Mouse (Mus musculus) heart, adult 8-10 months (tissue): Measurements from ENCODE around the gene Gng8. TPM values are rescaled to one million over a fixed set of nuclear protein-coding genes. Genes with fewer than 3 reads are reported as not detected.

ENCODE experiments used
- DNase-seq: peaks from one replicate; pipeline ENCODE4 v3.0.0; 2022; ENCODE audit warnings: low spot score
- total RNA-seq, 4 experiments: library from RNA; stranded (reverse); gene quantifications; 2 replicates each; pipeline ENCODE4 v1.2.4; 2022

Gng8 gene
- 1 to 10 TPM; 1.0 to 1.5 (median 1.1) TPM for total RNA-seq

DNA sequence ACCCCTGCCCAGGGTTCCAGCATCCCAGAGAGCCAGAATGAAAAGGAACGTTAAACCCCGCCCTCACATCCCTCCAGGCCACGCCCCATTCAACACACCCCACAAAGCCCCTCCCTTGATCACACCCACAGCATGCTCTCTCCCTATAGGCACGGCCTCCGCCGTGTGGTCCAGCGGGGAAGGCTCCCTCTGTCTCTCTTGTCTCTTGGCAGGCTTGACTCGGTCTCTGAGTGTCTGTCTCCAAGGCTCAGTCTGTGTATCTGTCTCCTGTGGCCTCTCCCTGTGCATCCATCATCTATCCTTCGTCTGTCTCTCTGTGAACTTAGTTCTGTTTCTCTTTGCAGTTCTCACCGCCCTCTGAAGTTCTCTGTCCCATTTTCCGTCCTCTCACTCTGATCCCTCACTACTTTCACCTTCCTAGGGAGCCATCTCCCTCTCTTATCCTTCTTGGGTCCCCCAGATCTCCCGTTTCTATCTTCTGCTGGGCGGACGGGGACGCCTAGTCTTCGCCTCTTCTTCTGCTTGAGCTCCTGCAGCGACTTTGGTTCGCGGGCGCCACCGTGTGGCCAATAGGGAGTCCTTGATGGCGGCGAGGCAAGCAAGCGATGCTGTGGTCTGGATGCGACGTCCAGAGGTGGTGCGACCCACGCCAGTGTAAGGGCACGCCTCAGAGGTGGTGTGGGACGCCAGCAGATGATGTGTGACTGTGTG is at the start of gene Gng8:
Gene Gng8, plus strand, starts transcription at position 146 of the 711 bp plus-strand sequence.
- DNase-seq = peak; percentile 81

GRCm38 (mm10) chr7:16842645-16843063 is 48.9 kb upstream of the Gng8 start, which contains the start of gene Prkd2:
Gene Prkd2 (plus strand): TSS chr7:16842902.
- peak; percentile 96 for DNase-seq

GRCm38 (mm10) chr7:16843441-16844171 is 48.0 kb upstream of the Gng8 start:
- peak; percentile 53 for DNase-seq

DNA sequence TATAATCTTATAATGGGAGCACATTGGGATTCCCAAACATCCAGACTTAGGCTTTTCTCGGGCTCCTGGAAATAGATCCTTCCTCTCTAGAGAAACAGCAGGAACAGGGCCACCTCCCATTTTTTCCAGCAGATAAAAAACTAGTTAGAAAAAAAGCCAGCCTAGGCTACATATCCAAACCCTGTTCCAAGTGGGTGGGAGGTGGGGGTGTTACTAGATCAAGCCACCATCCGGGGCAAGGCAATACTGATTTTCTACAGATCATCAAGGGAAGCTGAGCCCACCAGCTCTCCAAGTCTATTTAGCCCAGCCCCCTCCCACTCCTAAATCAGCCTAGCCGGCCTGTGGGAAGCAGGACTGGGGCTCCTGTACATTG is 46.9 kb upstream of the Gng8 start:
- DNase-seq = peak; percentile 65

- peak; percentile 77 for DNase-seq
Observed at GRCm38 (mm10) chr7:16845072-16845819, 46.3 kb upstream of the Gng8 start.

GRCm38 (mm10) chr7:16845820-16846167 is 45.8 kb upstream of the Gng8 start:
- no peak for DNase-seq

DNA sequence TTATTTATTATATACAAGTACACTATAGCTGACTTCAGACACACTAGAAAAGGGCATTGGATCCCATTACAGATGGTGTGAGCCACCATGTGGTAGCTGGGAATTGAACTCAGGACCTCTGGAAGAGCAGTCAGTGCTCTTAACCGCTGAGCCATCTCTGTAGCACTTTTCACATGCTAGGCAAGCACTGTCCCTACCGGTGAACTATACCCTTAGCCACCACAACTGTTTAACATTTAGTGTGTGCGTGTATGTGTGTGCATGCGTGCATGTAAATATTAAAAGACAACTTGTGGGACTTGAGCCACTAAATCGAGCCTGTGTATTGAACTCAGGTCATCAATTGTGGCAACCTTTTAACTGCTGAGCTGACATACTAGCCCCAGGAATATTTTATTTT is 44.8 kb upstream of the Gng8 start:
- no peak for DNase-seq

DNA sequence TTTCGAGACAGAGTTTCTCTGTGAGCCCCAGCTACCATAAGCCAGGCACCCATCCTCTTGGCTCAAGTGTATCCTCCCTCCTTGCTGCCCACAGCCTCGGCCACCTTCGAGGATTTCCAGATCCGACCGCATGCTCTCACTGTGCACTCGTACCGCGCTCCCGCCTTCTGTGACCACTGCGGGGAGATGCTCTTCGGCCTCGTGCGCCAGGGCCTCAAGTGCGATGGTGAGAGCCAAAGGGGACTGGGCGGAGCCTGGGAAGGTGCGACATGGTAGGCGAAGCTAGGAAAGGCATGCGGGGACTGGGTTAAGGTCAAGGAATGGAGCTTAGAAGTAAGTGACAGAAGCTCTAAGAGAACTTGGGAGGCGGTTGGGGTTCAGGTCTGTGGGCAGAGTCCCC is 44.1 kb upstream of the Gng8 start:
- DNase-seq = no peak

- DNase-seq = peak; percentile 33
Observed at GRCm38 (mm10) chr7:16848579-16848978, 43.0 kb upstream of the Gng8 start.

DNA sequence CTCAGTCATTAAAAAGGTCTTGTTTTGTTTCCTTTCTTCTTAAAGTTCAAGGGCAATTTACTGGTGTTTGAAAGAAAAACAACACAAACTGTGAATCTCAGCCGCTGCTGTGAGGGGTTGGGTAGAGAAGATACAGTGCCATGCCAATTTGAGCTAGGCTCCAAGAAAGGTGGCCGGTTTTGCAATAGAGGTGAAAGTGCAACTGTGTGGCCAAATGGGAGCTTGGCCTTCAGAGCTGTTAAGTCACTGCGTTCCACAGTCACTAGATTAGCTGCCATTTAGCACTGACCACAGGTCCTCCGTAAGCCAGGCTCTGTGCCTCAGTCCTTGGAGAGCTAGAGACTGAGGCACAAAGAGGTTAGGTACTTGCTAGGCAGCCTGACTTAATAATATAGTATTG is 40.0 kb upstream of the Gng8 start:
- no peak for DNase-seq

GRCm38 (mm10) chr7:16853302-16853831 is 38.2 kb upstream of the Gng8 start:
- peak; percentile 20 for DNase-seq

DNA sequence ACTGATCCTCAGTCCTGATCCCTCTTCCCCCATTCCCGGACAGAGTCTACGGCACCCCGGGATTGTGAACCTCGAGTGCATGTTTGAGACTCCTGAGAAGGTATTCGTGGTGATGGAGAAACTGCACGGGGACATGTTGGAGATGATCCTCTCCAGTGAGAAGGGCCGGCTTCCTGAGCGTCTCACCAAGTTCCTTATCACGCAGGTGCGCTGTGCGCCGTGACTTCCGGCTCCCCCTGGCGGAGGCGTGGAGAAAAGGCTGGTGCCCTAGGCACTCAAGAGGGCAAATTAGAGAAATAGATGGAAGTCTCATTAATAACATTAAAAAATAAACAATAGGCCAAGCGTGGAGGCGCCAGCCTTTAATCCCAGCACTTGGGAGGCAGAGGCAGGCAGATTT is 33.2 kb upstream of the Gng8 start:
- DNase-seq = no peak

DNA sequence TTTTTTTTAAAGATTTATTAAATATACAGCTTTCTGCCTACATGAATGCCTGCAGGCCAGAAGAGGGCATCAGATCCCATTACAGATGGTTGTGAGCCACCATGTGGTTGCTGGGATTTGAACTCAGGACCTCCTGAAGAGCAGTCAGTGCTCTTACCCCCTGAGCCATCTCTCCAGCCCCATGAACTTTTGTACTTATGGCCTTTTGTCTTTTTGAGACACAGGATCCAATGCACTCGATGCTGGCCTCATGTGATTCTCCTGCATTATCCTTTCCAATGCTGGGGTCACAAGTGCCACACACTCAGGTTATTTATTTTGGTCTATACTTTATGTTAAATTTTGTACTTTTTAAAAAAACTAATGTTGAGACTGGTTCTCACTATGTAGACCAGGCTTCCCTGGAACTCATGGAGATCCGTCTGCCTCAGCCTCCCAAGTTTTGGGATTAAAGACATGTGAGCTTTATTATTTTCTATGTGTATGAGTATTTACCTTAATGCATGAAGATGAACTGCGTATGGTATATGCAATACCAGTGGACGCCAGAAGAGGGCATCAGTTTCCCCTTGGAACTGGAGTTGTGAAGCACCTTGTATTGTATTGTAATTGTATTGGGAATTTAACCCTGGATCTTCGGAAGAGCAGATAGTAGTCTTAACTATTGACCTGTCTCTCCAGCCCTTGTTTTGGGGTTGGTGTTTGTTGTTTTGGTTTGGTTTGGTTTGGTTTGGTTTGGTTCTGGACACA is 31.5 kb upstream of the Gng8 start:
- peak; percentile 60 for DNase-seq

DNA sequence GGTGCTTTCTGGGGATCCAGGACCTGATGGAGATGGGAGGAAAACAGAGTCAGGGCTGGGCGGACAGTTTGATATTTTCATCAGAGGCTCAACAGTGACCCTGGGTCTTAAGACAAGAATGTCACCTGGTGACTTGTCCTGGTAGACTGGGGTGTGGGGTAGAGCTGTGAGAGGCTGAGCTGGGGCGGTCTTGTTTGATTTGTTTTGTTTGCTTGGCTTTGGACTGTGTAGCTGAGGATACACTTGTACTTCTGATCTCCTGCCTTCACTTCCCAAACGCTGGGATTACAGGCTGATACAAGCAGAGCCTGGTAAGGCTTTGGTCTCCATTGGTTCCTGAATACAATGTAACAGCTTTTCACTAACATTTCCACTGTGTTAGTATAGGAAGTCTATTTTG is 24.1 kb upstream of the Gng8 start:
- no peak for DNase-seq

DNA sequence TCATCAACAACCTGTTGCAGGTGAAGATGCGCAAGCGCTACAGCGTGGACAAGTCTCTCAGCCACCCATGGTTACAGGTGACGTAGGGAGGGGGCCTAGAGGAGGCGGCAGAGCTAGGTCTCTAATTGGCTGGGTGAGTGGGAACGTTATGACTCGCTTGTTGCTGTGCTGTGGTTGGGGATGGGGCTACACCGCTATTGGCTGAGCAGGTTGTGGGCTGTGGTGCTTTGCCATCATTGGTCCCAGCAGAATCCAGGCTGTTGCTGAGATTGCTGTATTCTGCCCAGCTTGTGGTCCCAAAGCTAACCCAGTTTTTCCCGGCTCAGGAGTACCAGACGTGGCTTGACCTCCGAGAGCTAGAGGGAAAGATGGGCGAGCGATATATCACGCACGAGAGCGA is 22.1 kb upstream of the Gng8 start:
- no peak for DNase-seq

DNA sequence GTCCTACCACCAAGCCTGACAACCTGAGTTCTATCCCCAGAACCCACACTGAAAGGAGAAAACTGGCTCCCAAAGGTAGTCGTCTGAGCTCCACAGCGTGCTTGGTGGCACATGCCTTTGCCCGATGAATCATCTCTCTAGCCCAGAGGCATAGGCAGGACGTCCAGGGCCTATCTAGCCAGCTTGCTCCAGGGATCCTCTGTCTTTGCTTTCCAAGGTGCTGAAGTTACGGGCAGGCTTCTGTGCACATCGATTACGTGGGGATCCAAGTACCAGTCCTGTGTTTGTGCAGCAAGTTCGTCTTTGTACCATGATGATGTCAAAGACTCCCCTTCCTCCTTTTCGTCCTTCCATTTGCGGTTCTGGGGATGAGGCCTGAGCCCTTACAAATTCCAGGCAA is 20.0 kb upstream of the Gng8 start:
- no peak for DNase-seq

GRCm38 (mm10) chr7:16872478-16872877 is 19.1 kb upstream of the Gng8 start:
- no peak for DNase-seq

- no peak for DNase-seq
Observed at GRCm38 (mm10) chr7:16873392-16873791, 18.2 kb upstream of the Gng8 start.

DNA sequence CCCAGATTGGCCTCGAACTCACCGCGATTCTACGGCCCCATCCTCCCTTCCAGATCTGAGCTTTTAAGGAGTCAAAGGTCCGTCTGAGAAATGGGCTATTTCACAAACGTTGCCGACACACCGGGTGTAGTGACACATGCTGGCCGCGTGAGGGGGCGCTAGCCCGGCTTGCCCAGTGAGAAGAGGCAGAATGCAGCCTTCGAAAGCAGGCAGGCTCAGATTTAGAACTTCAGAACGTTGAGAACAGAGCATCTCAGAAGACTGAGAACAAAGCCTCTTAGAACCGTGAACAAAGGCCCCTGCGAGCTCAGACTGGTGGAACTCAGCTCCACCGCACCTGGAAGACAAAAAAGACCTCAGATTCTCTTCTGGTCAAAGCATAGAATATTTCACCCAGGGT is 17.4 kb upstream of the Gng8 start:
- peak; percentile 83 for DNase-seq

DNA sequence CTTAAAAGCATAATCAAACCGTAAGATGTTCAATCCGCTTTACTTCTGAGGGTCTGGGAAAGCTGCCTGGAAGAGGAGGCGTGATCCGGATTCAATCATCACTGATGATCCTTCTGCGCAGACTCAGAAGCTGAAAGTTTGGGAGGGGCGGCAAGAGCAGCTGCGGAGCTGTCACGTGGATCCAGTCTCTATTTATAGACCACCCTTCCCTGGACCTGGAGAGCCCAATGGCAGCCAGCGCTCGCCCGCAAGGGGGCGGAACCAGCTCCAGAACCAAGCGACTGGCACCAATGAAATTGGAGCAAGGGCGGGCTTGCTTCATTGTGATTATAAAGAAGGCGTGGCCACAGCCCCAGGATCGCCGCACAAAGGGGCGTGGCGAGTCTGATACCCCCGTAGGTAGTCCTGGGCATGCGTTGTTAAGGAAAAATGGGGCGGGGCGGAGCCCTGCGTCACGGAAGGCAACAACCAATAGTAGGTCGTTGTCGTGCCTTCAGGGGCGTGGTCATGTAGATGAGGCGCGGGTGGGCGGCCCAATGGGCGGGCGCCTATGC is 16.8 kb upstream of the Gng8 start:
- peak; percentile 100 for DNase-seq

GRCm38 (mm10) chr7:16875310-16875325 is 16.5 kb upstream of the Gng8 start, which contains the start of gene Dact3:
Gene Dact3 (plus strand): TSS chr7:16875317.
- DNase-seq = no peak

DNA sequence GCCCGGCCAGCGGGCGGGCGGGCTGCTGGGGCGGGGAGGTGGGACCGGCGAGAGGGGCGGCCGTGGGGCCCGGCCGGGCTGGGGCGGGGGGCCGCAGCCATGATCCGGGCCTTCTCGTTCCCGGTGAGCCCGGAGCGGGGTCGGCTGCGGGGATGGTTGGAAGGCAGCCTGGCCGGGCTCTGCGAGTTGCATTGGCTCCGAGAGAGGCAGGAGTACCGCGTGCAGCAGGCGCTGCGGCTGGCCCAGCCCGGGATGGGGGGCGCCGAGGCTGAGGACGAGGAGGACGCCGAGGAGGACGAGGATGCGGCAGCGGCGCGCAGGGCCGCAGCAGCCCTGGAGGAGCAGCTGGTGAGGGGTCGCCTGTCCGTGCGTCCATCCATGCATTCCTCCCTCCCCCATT is 16.3 kb upstream of the Gng8 start:
- DNase-seq = no peak
